Mouse (Mus musculus) frontal cortex, postnatal 10 days (tissue): ENCODE results near the gene Gm8356.
"Not testable (repeated sequence)": the region's sequence is repeated elsewhere in the genome, so short reads cannot be mapped to it uniquely, and the experiment has no call there.

ENCODE experiments used
- DNase-seq, 2 experiments: peaks; one replicate each; pipeline ENCODE4 v3.0.0; 2022; ENCODE audit warnings: low spot score in 2 of 2, mixed read lengths in 1 of 2

The Gm8356 gene

DNA sequence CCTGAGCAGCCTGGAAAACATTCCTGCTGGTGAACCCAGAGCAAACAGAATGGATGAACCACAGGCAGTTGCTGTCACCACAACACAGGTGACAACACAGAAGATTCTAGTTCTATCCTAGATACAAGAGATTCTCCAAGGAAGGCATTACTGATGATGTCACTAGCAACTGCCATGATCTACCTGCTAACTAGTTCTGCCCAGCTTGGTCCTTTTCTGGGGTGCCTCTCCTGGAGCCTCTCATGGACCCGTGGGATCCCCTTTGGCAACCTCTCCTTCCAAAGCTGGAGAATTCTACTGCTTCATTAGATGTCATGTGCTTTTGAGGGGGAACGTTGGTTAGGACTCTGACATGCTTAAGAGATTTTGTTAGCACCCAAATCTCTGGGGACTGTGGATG, at the start of gene Gm8356:
Gm8356 (minus strand) TSS at position 101 of the 400 bp plus-strand sequence.
- DNase-seq = not testable (repeated sequence)

GRCm38 (mm10) chr14:6486331-6486730, 50.8 kb downstream of the Gm8356 start:
- DNase-seq = not testable (repeated sequence)

- DNase-seq = not testable (repeated sequence)
Measured at GRCm38 (mm10) chr14:6485541-6485940, 51.5 kb downstream of the Gm8356 start.

- not testable (repeated sequence) for DNase-seq
Measured at GRCm38 (mm10) chr14:6482126-6482525, 55.0 kb downstream of the Gm8356 start.
